Mouse (Mus musculus): Measurements from ENCODE around the gene Jhy. TPM values are rescaled to one million over a fixed set of nuclear protein-coding genes. Genes with fewer than 3 reads are reported as not detected.
A peak's percentile ranks its signal among the peaks of the same experiment; 100 is the strongest.

Jhy gene
- total RNA-seq, 2 experiments from 2014 or later = not detected

DNA sequence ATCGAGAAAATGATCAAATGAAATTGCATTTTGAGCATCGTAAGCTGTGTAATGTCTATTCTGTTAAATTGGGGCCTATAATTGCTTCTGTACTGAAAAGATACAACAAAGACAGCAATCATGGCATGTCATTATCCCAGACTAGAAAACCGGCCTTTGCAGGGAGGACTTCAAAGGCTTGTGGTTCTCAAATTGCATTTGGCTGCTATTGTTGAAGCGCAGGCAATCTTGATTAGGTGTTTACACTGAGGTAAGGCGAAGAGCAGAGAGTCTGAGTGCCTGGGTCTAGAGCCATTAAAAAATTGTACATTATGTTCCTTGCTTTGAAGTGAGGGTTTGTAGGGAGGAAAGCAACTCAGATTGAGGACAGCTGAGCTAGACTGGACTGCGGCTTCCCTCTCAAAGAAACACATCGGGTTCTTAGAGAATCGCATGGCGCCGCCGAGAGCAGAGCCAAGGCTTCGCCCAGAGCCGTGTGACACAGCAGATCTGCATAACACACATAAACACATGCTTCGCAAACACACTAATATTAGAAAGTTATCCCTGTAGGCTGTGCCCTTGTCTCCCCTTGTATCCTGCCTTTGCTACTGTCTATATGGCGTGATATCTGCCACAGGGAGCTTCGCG lies 36.5 kb downstream of the Jhy start:
- DNase-seq = no peak

- DNase-seq = no peak
Observed at GRCm38 (mm10) chr9:40917871-40918613, 45.9 kb downstream of the Jhy start.

DNA sequence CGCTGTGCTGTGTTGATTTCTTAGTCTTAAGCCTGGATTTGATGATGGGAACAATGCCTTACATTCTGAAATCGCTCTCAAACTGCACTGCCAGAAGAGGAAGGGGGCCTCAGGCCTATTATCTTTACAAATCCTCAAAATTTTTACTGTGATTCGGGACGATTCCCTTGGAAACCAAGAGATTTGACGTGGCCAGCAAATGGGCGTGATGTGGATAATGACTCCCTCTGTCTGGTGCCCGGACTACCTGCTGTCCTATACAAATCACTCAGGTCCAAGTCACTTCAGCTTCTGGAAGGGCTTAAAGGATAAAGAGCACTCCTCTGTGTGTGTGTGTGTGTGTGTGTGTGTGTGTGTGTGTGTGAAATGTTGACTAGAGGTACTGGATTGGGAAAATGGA lies 55.0 kb downstream of the Jhy start:
- no peak for DNase-seq

DNA sequence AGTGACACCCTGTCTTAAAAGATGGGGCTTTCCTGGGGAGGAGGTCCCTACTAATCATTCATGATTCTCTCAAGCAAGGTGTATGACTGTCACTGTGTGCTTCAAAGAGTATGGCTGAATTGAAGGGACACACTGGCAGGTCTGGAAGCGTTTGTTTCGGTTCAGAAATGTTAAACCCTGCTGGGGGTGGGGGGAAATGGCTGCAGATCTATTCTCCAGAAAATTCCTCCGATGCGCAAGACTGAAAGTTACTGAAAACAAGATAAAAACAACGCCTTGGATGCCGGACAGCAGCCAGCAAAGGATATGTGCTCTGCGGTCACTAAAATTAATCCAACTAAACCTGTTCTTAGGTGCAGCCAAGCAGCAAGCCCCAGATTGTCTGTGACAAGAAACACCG lies 55.5 kb downstream of the Jhy start:
- no peak for DNase-seq

DNA sequence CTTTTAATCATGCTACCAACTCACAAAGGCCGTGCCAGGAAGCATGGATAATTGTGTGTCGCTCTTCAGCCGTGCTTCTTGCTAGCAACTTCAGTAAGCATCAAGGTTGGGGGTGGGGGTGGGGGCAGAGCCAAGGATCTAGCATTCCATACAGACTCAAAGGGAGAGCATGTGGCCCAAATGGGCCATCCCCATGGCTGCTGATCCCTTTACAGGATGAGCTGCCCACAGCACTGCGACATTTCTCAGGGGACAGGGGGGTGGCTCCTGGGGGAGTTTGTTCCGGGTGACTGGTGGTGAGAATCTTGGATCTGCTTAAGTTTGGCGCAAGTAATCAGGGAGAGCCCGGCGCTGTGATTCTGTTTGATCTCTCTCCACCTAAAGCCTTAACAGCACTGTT lies 56.5 kb downstream of the Jhy start:
- DNase-seq = no peak

GRCm38 (mm10) chr9:40892456-40892855 lies 71.5 kb downstream of the Jhy start:
- DNase-seq = no peak

DNA sequence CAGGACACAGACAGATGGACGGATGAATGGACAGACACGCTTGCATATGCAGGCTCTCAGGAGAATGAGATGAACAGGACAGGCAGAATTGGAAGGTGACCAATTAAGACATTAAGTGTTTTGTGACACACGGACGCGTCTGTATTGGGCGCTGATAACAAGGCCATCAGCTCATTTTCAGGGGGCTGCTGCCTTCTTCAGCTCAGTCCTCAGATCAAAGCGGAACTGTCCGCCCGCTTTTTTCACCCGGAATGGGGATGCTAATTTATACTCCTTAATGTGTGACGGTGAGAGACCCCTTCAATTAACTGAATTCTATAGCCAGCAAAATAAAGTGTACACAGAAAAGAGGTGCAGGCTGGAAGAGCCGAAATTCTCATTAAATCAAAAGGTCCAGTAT lies 74.5 kb downstream of the Jhy start:
- DNase-seq = no peak

GRCm38 (mm10) chr9:40885669-40886068 lies 78.2 kb downstream of the Jhy start:
- no peak for DNase-seq

DNA sequence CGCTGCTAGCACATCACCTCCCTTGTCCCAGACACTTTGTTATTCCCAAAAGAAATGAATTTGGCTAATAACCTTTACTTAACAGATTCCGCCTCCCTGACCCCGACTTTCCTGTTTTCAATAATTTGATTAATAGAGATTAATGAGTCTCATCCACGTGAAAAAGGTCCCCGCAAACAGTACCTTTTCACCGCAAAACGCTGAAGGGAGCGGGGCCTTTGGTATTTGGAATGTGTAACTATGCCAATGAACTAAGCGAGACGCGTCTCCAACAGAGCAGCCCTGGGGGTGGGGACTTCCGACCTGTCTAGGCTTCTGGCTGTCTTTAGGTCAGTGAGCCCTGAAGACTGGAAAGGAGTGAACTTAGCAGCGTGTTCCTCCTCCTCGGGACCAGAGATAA lies 84.9 kb downstream of the Jhy start:
- no peak for DNase-seq

GRCm38 (mm10) chr9:40878291-40878945 lies 85.5 kb downstream of the Jhy start:
- no peak for DNase-seq

DNA sequence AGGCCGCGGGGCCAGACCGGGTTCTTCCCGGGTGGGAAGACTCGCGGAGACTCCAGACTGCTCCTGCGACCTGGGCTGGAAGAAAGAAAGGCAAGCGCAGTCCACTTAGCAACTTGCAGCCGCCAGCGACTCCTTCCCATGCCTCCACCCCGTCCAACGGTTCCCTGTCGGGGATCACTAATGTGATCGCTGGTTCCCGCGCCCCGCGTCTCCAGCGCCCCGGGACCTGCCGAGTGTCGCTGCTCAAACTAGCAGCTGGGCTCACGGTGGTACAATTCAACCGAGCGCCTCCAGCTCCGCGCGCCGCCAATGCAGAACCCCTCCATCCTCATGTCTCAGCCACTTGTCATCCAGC lies 86.1 kb downstream of the Jhy start:
- DNase-seq = no peak

DNA sequence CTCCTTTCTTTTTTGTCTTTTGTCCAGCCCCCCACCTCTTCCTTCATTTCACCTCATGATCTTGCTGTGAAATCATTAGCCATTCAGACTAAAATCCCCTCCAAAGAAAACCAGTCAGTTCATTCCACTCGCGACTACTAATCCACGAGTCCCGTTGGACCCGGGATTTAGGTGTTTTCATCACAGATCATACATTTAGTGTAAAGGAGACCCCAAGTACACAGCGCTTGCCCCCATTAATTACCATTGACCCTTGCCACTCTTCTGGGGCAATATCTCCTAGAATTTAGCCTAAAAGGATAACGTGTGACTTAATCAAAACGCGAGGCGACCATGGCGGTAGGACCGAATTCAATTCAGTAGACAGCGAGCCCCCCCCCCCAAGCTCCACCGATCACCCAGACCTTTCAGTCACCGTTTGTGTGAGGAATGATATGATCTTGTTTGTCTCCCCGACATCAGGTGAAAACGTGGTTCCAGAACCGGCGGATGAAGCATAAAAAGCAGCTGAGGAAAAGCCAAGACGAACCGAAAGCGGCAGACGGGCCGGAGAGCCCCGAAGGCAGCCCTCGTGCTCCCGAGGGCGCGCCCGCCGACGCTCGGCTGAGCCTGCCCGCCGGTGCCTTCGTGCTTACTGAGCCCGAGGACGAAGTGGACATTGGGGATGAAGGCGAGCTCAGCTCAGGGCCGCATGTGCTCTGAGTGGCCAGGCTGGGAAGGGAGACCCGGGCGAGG lies 86.6 kb downstream of the Jhy start:
- DNase-seq = no peak

GRCm38 (mm10) chr9:40876693-40877092 lies 87.2 kb downstream of the Jhy start:
- no peak for DNase-seq

DNA sequence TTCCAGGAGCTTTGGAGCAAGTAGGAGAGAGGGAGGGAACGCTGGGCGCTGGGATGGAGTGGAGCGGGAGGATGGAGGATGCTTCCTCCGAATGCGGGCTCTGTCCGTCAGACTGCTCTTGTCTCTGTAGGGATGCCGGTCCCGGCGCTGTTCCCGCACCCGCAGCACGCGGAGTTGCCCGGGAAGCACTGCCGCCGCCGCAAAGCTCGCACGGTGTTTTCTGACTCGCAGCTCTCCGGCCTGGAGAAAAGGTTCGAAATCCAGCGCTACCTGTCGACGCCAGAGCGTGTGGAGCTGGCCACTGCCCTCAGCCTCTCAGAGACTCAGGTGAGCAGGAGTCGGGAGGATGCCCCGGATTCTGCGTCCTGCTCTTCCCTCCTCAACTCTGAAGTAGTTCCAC lies 87.8 kb downstream of the Jhy start:
- no peak for DNase-seq

GRCm38 (mm10) chr9:40875431-40875830 lies 88.5 kb downstream of the Jhy start:
- DNase-seq = no peak

GRCm38 (mm10) chr9:40874961-40875360 lies 89.0 kb downstream of the Jhy start:
- DNase-seq = no peak

DNA sequence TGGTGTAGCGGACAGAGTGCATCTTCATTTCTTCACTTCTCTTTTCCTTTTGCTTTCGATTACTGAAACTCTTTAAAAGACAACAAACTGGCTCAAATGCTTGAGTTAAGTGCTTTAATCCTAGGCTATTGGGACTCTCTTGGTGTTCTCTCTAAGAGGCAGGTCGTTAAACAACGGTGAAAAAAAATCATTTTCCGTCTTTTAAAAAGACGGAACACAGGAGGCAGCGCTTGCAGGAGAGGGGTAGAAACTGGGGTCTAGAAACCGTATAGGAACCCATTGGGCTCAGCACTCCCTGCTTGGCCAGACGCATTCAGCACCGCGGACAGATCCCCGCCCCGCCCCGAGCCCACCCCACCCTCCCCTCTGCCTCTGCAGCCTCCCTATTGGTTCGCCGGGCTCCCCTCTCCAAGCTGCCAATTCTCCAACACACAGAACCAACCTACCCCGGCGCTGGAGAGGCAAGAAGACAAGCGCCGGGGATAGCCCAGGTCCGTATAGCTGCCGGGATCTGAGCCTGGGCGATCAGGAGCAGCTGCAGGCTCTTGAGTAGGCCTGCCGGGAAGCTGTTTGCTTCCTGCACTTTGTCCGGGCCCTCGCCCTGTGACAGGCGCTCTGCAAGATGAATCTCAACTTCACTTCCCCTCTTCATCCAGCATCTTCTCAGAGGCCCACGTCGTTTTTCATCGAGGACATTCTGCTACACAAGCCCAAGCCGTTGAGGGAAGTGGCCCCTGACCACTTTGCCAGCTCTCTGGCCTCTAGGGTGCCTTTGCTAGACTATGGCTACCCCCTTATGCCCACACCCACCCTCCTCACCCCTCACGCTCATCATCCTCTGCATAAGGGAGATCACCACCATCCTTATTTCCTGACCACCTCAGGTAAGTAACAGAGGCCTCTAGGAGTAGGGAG lies 90.1 kb downstream of the Jhy start, which contains the start of gene Bsx:
Gene Bsx, plus strand, starts transcription at position 572 of the 915 bp plus-strand sequence.
- peak; percentile 66 for DNase-seq

- DNase-seq = no peak
Observed at GRCm38 (mm10) chr9:40872156-40872478, 91.8 kb downstream of the Jhy start.

DNA sequence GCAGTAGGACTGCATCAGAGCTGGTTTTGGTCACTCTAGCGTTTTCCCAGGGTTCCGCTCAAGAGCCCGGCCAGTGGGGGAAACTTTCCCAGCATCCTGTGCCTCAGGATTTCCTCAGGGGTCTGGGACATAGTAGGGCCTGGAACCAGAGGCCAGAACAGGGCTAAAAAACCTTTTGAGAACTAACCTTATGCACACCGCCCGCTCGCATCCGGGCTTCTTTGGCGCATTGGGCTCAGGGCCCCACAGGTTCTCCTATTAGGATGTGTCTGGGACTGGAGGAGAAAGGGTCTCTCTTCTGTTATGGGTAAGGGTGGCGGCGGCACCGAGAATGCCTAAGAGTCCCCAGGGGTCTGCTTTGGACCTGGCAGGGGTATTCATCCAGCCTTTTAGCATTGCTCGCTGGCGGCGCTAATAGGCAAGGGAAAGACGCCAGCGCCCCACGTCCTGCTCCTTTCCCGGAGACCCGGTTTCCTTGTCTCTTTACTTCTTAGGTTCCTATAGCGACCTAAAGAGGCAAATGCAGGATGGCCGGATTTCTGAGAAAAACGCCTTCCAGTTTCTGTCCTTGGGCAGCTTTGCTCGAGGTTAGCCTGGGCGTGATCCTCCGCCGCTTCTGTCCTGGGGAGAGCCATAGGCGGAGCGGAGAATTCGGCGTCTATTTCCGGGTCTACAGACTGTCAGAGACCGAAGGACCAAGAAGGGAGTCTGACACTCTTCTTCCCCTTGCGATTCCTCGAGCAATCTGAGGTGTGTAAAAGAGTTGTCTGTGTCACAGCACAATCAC lies 92.4 kb downstream of the Jhy start:
- DNase-seq = no peak

GRCm38 (mm10) chr9:40870331-40870730 lies 93.6 kb downstream of the Jhy start:
- no peak for DNase-seq

GRCm38 (mm10) chr9:40859196-40859595 lies 104.7 kb downstream of the Jhy start:
- no peak for DNase-seq
